Mouse (Mus musculus) ES-Bruce4 (cell line): ENCODE data around the gene Dact2.

Experiments
- EP300 ChIP-seq: IDR thresholded peaks from 2 replicates; pipeline ENCODE4 v1.6.1; 2011; ENCODE audit warnings: low read depth, low read length; ENCODE audit not compliant: insufficient read depth
- POLR2A ChIP-seq: IDR thresholded peaks from one replicate; pipeline ENCODE4 v1.8.1; 2011; ENCODE audit warnings: low read length; ENCODE audit not compliant: insufficient read depth

DNA sequence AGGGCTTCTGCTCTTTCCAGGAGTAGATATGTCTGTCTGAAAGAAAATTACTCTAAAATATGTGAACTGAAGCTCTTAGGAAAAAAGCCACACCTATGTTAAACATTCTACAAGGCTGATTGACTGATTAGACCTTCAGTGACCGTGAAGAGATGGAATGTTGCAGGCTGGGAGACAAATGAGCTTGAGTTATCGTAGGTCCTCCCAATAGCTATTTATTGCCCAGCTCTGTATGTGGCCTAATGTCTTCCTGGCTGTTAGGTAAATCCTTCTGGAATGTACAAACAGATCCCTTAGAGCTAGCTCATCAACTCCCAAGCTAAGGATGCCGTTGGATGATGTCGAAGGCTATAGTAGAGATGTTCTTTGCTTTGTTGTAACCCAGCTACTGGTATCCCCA lies 11.7 kb downstream of the Dact2 start:
- no peak for TF ChIP-seq POLR2A
- TF ChIP-seq EP300: no peak
